Mouse (Mus musculus) mouse trophoblast stem cell (cell line): Measurements from ENCODE around the gene Tmem30b.

Source experiments
- in situ Hi-C, 2 experiments: fragments of 300-500 bp; cut with MseI, MboI; formaldehyde crosslinking; loops; 2 replicates in 1 of 2; 3 replicates in 1 of 2; pipeline ENCODE4 v1.15.1; 2025

Tmem30b gene

DNA sequence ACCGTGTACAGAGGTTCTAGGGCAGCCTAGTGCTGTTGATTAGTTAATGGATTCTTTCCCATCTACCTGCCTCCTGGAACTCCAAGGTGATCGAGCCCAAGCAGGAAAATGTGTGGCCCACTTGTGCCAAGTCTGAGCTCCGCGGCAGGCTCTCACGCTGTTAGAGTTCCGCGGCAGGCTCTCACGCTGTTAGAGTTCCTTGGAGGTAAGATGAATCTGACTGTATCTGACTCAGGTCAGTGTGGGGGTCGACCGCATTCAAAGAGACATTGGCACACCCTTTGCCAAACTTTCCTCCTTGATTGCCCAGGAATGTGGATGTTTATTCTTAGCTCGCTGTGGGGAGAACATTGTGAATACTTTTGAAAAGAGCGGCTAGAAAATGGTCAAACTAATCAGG lies 28.4 kb downstream of the Tmem30b start:
- in situ Hi-C loops = loop anchor here in 1 of 2 experiments (10.0 kb wide), 1 partner anchor 493 kb away; no protein-coding TSS in a partner anchor

DNA sequence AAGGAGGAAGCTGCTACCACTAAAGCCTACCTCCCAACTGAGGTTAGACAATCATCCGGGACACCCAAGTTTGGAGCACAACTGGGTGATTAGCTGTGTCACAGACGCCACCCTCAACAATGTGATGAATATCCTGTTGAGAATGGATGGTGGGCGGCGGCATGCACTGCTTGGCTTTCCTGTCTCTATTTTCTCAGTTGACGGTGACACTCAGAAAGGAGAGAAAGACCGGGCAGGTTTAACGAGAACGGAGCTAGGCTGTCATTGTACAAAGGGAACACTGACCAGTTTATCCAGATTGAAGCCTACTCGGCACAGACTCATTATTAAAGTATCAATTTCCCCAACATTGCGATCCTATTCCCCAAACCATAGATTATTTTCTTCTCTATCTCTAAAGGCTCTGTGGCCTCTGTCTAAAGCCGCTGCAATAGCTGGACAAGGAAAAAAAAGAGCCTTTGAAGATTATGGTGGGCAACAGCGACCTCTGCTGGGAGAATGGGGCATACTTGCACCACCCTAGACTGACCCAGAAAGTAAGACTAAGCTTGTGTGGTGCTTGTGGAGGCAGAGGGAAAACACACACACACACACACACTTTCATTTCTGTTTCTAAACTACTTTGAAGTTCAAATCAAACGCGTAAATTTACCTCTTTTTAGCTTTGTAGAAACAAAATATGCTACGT lies 29.0 kb downstream of the Tmem30b start:
- in situ Hi-C loops = loop anchor here in 1 of 2 experiments (10.0 kb wide), 1 partner anchor 492 kb away; no protein-coding TSS in a partner anchor

DNA sequence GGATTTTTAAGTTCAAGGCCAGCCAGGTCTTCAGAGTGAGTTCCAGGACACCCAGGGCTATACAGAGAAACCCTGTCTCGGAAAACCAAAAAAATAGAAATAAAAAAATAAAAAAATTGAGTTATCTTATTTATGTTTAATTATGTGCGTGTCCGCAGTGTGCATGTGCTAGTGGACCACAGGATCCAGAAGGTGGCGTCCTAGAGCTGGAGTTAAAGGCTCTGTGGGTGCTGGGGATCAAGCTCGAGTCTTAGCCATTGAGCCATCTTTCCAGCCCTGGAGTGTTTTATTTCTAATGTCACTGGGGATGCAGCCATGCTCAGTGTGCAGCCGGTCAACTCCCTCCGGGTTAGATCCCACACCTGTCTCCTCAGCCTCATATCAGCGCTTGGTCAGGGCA lies 29.7 kb downstream of the Tmem30b start:
- in situ Hi-C loops = loop anchor here in 1 of 2 experiments (10.0 kb wide), 1 partner anchor 492 kb away; no protein-coding TSS in a partner anchor

DNA sequence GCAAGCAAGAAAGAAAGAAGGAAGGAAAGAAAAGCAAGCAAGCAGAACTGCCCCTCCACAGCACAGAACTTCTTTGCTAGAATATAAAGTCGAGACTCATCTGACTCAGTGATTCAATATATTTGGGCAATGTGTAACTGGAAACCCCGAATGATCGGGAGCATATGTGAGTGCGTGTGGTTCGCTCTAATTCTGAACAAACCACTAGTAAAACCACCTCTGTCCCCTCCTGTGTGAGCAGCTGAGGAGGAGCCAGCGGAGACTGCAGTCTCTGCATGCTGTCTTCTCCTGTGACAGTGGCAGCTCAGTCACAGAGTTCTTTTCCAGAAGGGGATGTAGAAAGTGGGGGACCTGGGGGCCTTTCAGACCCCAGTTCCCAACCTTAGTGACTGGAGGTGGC lies 31.5 kb downstream of the Tmem30b start:
- in situ Hi-C loops = loop anchor here in 1 of 2 experiments (10.0 kb wide), 1 partner anchor 490 kb away; no protein-coding TSS in a partner anchor

DNA sequence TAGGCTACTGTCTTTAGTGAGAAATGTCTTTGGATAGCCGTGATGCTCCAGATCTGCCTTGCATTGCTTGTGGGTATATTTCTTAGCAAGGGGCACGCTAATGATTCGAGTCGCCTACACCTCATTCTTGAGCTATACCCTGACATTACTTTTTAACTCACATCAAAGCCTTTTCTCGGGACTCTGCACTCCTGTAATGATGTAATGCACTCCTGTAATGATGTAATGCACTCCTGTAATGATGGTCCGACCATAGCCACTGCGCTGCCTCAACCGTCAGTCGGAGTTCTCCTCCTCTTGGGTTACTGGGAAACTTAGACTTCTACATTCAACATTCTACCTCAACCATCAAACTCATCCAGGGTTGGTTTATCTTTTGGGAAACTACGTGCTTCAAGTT lies 32.2 kb downstream of the Tmem30b start:
- in situ Hi-C loops = loop anchor here in 1 of 2 experiments (10.0 kb wide), 1 partner anchor 489 kb away; no protein-coding TSS in a partner anchor

DNA sequence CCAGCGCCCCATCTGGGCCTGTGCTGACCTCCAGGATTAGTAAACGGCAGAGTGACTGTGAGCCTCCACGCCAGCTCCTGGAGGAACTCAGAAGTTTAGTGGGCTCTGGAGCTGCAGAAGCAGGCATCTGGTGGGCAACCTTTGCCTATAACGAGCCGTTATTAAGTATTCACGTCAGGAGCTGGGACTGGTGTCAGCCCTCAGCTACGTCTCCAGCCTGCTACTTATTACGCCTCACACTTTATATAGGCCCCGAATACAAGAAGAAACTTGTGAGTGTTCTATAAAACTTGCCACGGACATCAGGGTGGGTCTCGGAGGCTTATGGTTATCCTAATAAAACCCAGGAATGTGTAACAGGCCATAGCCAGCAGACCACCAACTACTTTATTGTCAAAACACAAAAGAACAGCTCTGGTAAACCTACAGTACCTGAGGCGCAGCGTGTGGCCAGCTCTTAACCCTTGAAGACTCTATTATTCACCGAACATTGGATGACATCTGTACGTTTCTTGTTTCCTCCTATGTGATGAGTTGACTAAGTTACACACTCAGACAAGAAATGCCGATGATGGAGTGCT lies 34.6 kb downstream of the Tmem30b start:
- in situ Hi-C loops = loop anchor here in 1 of 2 experiments (10.0 kb wide), 1 partner anchor 487 kb away; no protein-coding TSS in a partner anchor

DNA sequence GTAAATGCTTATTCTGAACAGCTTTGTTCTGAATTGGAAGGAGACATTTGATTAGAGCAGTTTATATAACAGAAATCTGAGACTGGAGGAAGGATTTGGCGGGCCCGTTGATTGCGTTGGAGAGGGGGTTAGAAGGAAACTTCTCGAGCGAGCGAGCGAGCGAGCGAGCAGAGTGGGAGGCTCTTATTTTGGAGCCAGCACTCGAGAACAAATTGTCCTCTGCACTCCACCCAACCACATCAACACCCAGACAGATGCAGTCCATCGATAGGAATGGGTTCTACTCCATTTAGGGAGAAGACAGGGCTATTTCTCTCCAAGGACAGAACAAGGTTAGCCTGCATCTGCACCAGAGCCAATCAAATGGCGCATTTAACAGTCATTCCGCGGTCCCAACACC lies 39.1 kb downstream of the Tmem30b start:
- in situ Hi-C loops = no loop called here

DNA sequence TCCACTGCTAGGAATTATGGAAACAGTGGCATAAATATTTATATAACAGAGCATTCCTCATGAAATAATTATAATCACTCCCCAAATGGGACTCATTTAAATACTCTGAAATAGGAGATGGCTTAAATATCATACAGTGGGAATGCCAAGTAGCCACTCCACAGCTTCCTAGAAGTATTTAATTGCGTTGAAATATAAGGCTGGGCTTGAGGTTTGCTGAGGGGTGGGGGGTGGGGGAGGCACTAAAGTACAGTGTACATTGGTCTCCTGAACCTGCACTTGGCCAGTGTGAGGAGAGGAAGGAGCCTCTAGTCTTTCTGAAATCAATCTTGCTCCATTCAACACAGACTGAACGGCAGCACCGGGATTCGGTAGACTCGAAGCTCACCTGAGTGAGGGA lies 39.5 kb downstream of the Tmem30b start:
- in situ Hi-C loops = no loop called here

DNA sequence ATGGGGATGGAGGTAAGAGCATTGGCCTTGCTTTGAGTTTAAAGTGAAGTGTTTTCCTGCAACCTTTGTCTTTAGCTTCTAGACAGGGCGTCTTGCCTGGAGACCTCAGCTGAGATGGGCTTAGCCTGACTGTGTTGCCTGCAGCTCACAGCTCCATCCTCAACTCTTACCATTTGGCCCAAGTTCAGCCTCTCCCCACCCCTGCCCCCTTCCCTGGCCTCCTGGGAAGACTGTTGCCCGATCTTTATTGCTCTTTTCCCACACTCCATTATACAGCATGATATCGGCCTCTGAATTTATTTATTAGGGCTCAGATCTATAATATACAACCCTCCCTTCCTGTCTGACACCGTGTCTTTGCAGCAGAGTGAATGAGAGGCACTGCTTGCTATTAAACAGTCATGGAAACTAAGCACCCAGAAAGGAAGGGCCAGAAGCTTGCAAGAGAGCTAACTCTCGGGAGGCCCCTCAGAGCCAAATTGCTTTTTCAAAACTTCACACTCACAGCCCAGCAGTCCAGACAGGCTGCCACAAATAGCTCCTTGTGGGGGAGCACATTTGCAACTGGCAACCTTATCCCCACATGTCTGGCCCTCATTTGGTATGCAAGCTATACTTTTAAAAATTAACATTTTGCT lies 45.4 kb downstream of the Tmem30b start:
- in situ Hi-C loops = no loop called here

DNA sequence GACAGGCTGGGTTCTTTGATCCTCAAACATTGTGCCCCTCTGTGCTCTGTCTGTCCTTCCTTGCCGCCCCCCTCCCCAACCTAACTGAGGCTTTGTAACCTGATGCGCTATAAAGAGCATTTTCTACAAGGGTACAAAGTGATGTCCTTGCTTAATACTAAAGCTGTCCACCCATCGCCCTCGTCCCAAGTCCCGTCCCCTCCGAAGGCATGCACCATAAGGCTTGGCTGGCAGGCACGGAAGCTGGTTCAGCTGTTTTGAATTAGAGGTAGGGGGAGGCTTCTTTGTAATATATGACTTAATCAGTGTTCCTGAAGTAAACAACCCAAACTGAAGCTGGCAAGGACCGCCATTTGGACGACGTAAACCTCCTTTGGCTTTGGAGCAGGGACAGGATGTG lies 51.0 kb downstream of the Tmem30b start:
- in situ Hi-C loops = no loop called here

DNA sequence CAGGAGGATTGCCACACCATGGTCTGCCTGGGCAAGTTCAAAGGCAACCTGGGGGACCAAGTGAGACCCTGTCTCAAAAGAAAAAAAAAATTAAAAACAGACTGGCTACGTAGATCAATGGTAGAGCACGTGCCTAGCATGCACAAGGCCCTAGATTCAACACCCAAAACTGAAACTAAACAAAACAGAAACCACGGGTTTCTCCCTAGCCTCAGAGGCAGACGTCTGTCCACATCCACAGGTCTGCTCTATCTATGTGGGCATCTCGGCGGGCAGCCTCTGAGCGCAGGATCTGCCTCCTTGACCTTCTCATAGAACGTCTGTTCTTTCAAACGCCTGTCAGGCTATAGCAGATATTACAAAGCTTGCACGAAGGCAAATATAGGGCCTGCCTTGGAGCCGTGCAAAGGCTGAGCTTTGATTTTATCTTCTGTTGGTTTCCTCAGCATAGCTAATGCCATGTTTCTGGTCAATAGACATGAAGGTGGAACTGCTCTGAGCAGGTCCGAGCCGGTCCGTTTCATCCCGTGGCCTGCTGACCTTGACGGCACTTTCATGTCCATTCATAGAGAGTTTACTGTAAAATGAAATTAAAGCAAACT lies 52.2 kb downstream of the Tmem30b start:
- in situ Hi-C loops = no loop called here
